Mouse (Mus musculus) lung, postnatal 0 days (tissue): Measurements from ENCODE around the gene Adap2. TPM values are rescaled to one million over a fixed set of nuclear protein-coding genes. Genes with fewer than 3 reads are reported as not detected.
"Not testable (repeated sequence)": the region's sequence is repeated elsewhere in the genome, so short reads cannot be mapped to it uniquely, and the experiment has no call there.

Source experiments
- ATAC-seq: fragments of 200-750 bp; cut with Nextera tagmentation; 2 replicates; pipeline ENCODE4 v1.8.0; 2017; ENCODE audit warnings: moderate library complexity
- DNase-seq: peaks from one replicate; pipeline ENCODE4 v3.0.0-alpha.2; 2016; ENCODE audit warnings: low spot score
- H3K27ac ChIP-seq: fragments of 300-500 bp; sonication (generic); 2 replicates; pipeline ENCODE4 v1.5.1; 2014; ENCODE audit warnings: antibody characterized with exemption, mild to moderate bottlenecking, low read length, mixed read lengths
- H3K27me3 ChIP-seq: fragments of 300-500 bp; sonication (generic); replicated peaks from 2 replicates; pipeline ENCODE4 v1.6.1; 2014; ENCODE audit warnings: low read length, mixed read lengths; ENCODE audit not compliant: insufficient read depth
- H3K36me3 ChIP-seq: fragments of 300-500 bp; sonication (generic); 2 replicates; pipeline ENCODE4 v1.6.1; 2014; ENCODE audit warnings: low read length, mixed read lengths; ENCODE audit not compliant: insufficient read depth
- H3K4me1 ChIP-seq: fragments of 300-500 bp; sonication (generic); 2 replicates; pipeline ENCODE4 v1.6.1; 2014; ENCODE audit warnings: antibody characterized with exemption, low read depth, low read length, mixed read lengths; ENCODE audit not compliant: insufficient read depth
- H3K4me2 ChIP-seq: fragments of 300-500 bp; sonication (generic); replicated peaks from 2 replicates; pipeline ENCODE4 v1.6.1; 2014; ENCODE audit warnings: low read depth, mild to moderate bottlenecking, low read length, moderate library complexity, mixed read lengths
- H3K4me3 ChIP-seq: fragments of 300-500 bp; sonication (generic); 2 replicates; pipeline ENCODE4 v1.5.1; 2014; ENCODE audit warnings: low read depth, low read length
- H3K9ac ChIP-seq: fragments of 300-500 bp; sonication (generic); replicated peaks from 2 replicates; pipeline ENCODE4 v1.6.1; 2014; ENCODE audit warnings: low read depth, mild to moderate bottlenecking
- H3K9me3 ChIP-seq: fragments of 300-500 bp; sonication (generic); 2 replicates; pipeline ENCODE4 v1.6.1; 2016; ENCODE audit warnings: low read length, mixed read lengths
- CTCF ChIP-seq: IDR thresholded peaks from 2 replicates; pipeline ENCODE4 v1.5.1; 2016; ENCODE audit warnings: antibody characterized with exemption, mild to moderate bottlenecking
- EP300 ChIP-seq: IDR thresholded peaks from 2 replicates; pipeline ENCODE4 v1.6.1; 2016; ENCODE audit warnings: antibody characterized with exemption, mild to moderate bottlenecking, control low read depth
- WGBS: fragments of 180-500 bp; shearing (Covaris S2); extraction: QIAGEN DNeasy Blood & Tissue Kit; methylation state at CpG from one replicate; pipeline ENCODE4 v1.1.7; 2014; 5-methylcytosine and 5-hydroxymethylcytosine counted together
- polyA plus RNA-seq: library from polyadenylated mRNA; unstranded; fragments of >200 nt; fragmentation: Nextera tagmentation; extraction: Ambion mirVana; gene quantifications from 2 replicates; pipeline ENCODE4 v1.2.1, GENCODE M21; 2015

Gene Adap2
- polyA plus RNA-seq, 1 experiment from 2014 or later = 12.4 TPM

DNA sequence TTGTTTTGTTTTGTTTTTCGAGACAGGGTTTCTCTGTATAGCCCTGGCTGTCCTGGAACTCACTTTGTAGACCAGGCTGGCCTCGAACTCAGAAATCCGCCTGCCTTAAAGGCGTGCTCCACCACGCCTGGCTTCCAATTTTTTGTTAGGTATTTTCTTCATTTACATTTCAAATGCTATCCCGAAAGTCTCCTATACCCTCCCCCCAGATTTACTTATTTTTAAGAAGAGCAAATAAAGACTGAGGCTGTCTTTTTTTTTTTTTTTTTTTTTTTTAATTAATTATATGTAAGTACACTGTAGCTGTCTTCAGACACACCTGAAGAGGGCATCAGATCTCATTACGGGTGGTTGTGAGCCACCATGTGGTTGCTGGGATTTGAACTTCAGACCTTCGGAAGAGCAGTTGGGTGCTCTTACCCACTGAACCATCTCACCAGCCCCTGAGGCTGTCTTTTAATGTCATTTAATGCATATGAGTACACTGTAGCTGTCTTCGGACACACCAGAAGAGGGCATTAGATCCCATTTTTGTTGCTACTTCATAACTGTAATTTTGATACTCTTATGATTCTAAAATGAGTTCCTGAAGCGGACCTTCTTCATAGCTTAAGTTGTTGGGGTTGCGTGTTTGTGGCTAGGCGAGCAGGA is 29.3 kb downstream of the Adap2 start:
- not testable (repeated sequence) for H3K36me3 ChIP-seq, H3K9me3 ChIP-seq, DNase-seq, H3K27me3 ChIP-seq, H3K4me1 ChIP-seq
- H3K4me2 ChIP-seq = peak overlapping the region; percentile 79
- ATAC-seq = peak; percentile 78
- TF ChIP-seq CTCF = peak; percentile 52
- peak overlapping the region; percentile 86 for H3K4me3 ChIP-seq
- peak overlapping the region; percentile 76; the same call in 1 of the 2 replicates for H3K9ac ChIP-seq
- peak overlapping the region; percentile 92 for H3K27ac ChIP-seq
- 40% methylated on average over 12 of the region's 12 CpGs for WGBS

DNA sequence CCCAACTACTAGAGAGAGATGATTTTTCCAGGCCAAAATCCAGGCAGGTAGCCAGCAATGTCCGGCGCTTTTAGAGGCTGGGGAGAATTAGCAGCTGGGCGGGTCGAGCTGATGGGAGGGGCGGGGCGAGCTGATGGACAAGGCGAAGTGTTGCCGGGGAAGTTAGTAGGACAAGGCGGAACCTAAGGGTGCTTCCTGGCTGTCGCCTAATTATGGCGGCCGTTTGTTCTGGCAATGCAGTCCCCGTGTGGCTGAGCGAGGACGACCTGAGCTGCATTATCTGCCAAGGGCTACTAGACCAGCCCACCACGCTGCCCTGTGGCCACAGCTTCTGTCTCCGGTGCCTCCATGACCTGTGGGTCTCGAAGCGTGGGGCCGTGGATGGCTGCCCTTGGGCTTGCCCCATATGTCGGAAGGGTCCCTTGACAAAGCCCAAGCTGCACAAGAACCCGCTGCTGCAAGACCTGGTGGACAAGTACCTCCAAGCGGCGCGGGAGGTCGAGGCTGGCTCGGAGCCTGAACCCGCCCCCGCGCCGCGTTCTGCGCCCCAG is 29.9 kb downstream of the Adap2 start, which contains the start of gene Rnf135:
Gene Rnf135, plus strand, starts transcription at position 147 of the 551 bp plus-strand sequence.
- WGBS = 1% methylated on average over 33 of the region's 33 CpGs
- ATAC-seq = peak; percentile 99
- H3K27ac ChIP-seq = peak within 1 kb of the TSS; percentile 92
- H3K9ac ChIP-seq = peak within 1 kb of the TSS; percentile 76
- no peaks in the 10 kb centered on the region for H3K27me3 ChIP-seq
- no peaks in the 10 kb centered on the region for H3K36me3 ChIP-seq
- H3K9me3 ChIP-seq = no peaks in the 10 kb centered on the region
- TF ChIP-seq CTCF (no peak), EP300 (no peak; the same call in 1 of the 2 replicates)
- peak within 1 kb of the TSS; percentile 86 for H3K4me3 ChIP-seq
- peaks cover 8% of the 10 kb centered on the region; the same call in 1 of the 2 replicates for H3K4me1 ChIP-seq
- peak within 1 kb of the TSS; percentile 79 for H3K4me2 ChIP-seq
- DNase-seq = peak; percentile 96

DNA sequence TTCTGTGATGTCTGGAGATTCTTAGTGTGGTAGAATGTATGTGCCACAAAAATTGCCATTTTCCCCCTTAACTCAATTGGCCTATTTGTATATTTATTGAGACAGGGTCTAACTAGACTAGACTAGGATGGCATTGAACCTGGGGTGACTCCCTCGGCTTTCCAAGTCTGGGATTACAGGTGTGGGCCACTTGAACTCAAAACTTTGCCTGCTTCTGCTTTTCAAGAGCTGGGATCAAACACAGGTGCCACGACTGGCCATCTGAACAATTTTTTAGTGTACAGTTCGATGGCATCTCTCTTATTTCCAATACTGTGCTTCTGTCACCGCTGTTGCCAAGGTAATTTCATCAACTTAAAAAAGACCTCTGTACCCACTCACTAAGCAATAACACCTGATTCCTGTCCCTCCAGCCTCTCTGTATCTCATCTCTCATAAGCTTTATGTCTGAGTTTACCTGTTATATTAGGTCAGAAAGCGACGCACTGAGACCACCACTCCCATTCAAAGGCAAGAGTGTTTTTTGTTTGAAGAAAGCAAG is 30.7 kb downstream of the Adap2 start:
- H3K4me3 ChIP-seq = peak overlapping the region; percentile 86
- H3K27ac ChIP-seq = peak overlapping the region; percentile 92; the same call in 1 of the 2 replicates
- ATAC-seq (no peak), DNase-seq (no peak)
- H3K36me3 ChIP-seq = no peaks in the 10 kb centered on the region
- 62% methylated on average over 6 of the region's 6 CpGs for WGBS
- H3K4me1 ChIP-seq = peaks cover 8% of the 10 kb centered on the region; the same call in 1 of the 2 replicates
- H3K4me2 ChIP-seq = peak overlapping the region; percentile 79
- H3K9me3 ChIP-seq = no peaks in the 10 kb centered on the region
- H3K27me3 ChIP-seq = no peaks in the 10 kb centered on the region
- peak overlapping the region; percentile 76; the same call in 1 of the 2 replicates for H3K9ac ChIP-seq
- TF ChIP-seq CTCF (no peak), EP300 (no peak)

DNA sequence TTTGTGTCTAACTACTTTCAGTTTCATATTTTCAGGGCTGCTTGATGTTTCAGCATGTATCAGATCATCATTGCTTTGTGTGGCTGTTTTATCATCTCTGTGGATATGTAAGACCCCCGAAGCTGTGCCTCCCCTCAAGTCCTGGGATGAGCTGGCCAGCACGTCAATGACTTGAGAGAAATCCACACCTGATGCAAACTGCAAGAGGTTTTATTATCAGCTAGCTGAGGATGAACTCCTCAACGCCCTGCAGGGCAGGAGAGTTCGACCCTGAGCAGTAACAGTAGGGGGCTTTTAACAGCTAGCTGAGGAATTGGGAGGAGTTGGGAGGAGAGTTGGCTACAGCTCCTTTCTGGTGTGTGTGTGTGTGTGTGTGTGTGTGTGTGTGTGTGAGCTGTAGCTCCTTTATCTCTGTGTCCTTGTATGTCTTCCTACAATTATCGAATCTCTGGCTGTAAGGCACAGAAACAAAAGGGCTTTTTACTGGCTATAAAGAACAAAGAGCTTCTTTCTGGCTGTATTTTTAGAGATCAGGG is 31.6 kb downstream of the Adap2 start:
- H3K4me3 ChIP-seq, H3K27ac ChIP-seq, H3K9me3 ChIP-seq, H3K27me3 ChIP-seq, DNase-seq, H3K9ac ChIP-seq, H3K4me1 ChIP-seq, H3K36me3 ChIP-seq, ATAC-seq: not testable (repeated sequence)
- 0 out of 2 replicates have a peak overlapping the region, but pooled peaks have one; percentile 8 for H3K4me2 ChIP-seq
- WGBS = 62% methylated on average over 5 of the region's 5 CpGs

DNA sequence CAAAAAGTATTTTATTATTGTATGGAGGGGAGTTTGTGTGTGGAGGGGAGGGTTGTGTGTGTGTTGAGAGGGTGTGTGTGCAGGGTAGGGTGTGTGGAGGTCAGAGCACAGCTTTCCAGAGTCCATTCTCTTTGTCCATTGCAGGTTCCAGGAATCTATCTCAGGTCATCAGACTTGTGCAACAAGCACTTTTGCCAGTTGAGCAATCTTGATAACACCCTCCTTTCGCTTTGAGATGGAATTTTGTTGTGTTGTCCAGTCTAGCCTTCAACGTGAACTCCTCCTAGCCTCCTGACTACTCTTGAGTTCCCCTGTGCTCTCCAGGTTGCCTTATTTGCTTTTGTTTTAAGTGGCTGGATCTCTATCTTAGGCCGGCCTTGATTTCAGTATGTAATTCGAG is 36.4 kb downstream of the Adap2 start:
- ATAC-seq (peak; percentile 91), DNase-seq (peak; percentile 72)
- WGBS = 35% methylated on average over 4 of the region's 4 CpGs
- H3K4me2 ChIP-seq = no peak overlapping the region
- H3K4me3 ChIP-seq = no peak overlapping the region
- H3K27me3 ChIP-seq = no peaks in the 10 kb centered on the region
- H3K4me1 ChIP-seq = no peaks in the 10 kb centered on the region
- TF ChIP-seq CTCF (no peak), EP300 (peak; percentile 74)
- no peak overlapping the region for H3K27ac ChIP-seq
- no peaks in the 10 kb centered on the region for H3K9me3 ChIP-seq
- peaks cover 6% of the 10 kb centered on the region; the same call in 1 of the 2 replicates for H3K36me3 ChIP-seq
- H3K9ac ChIP-seq = no peak overlapping the region

DNA sequence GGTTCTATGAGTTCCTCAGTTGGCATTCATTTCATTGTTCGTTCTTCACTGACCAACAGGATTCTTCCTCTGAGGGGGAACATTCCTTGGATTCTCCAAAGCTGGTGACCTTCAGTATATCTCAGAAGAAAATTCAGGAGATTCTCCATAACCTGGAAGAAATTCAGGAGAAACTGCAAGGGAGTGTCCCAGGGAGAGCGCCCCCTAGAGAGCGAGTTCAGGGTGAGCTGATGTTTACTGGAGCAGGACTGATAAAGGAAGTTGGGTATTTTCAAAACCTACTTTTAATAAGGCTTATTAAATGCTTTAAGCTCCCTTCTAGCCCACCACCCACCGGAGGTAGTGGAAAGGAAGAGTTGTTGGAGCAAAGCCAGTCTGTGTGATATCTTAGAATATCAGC is 39.9 kb downstream of the Adap2 start:
- Histone ChIP-seq H3K4me2 (no peak overlapping the region), H3K36me3 (peaks cover 6% of the 10 kb centered on the region; the same call in 1 of the 2 replicates), H3K27ac (no peak overlapping the region), H3K27me3 (no peaks in the 10 kb centered on the region), H3K9ac (no peak overlapping the region), H3K9me3 (no peaks in the 10 kb centered on the region), H3K4me1 (no peaks in the 10 kb centered on the region), H3K4me3 (no peak overlapping the region)
- ATAC-seq = no peak
- WGBS = 61% methylated on average over 4 of the region's 4 CpGs
- peak; percentile 27 for TF ChIP-seq CTCF
- no peak for TF ChIP-seq EP300
- DNase-seq = no peak
